21 mouse cellular contexts compared by ENCODE assay signal in genomic region chr10:34309915-34310685, GRCm38 (mm10).
"Had no signal": no experiment of that assay in that cellular context is flagged by ENCODE, and none has a peak within 500 bp of the region (broad histone marks: within the 10 kb centered on the region; RNA-seq: fewer than 3 reads in every experiment).

No protein-coding gene starts in this region.

- H3K9me3 ChIP-seq: kidney, embryonic 15.5 days; limb, embryonic 12.5 days; limb, embryonic 15.5 days; midbrain, embryonic 12.5 days; neural tube, embryonic 13.5 days; stomach, embryonic 15.5 days had no signal

- H3K4me3 ChIP-seq: kidney, embryonic 15.5 days; limb, embryonic 12.5 days; limb, embryonic 15.5 days; midbrain, embryonic 12.5 days; myocyte; neural tube, embryonic 13.5 days; stomach, embryonic 15.5 days had no signal

- H3K4me2 ChIP-seq: kidney, embryonic 15.5 days; limb, embryonic 12.5 days; limb, embryonic 15.5 days; liver, embryonic 11.5 days; midbrain, embryonic 12.5 days; neural tube, embryonic 13.5 days; stomach, embryonic 15.5 days had no signal

- H3K4me1 ChIP-seq: kidney, embryonic 15.5 days; limb, embryonic 12.5 days; limb, embryonic 15.5 days; midbrain, embryonic 12.5 days; stomach, embryonic 15.5 days had no signal

- H3K36me3 ChIP-seq: midbrain, embryonic 12.5 days; neural tube, embryonic 13.5 days; stomach, embryonic 15.5 days had no signal

- DNase-seq: kidney, adult 11 months; kidney, adult 8-10 months; kidney, postnatal 10 days; kidney, postnatal 36 days; layer of hippocampus, postnatal 36 days; left cerebral cortex, postnatal 4 days; liver, postnatal 0 days; retina, postnatal 1 day; right cerebral cortex, postnatal 25 days; spleen, adult 18-20 months; thymus, postnatal 25 days had no signal

- H3K27me3 ChIP-seq: kidney, embryonic 15.5 days; limb, embryonic 12.5 days; limb, embryonic 15.5 days; midbrain, embryonic 12.5 days; neural tube, embryonic 13.5 days; stomach, embryonic 15.5 days had no signal

- H3K9ac ChIP-seq: kidney, embryonic 15.5 days; limb, embryonic 12.5 days; limb, embryonic 15.5 days; liver, embryonic 14.5 days; liver, postnatal 0 days; midbrain, embryonic 12.5 days; neural tube, embryonic 13.5 days; stomach, embryonic 15.5 days had no signal

- ATAC-seq: liver, postnatal 0 days; midbrain, embryonic 16.5 days had no signal

- H3K27ac ChIP-seq: kidney, embryonic 15.5 days; limb, embryonic 12.5 days; limb, embryonic 15.5 days; liver, embryonic 14.5 days; midbrain, embryonic 12.5 days; neural tube, embryonic 13.5 days; stomach, embryonic 15.5 days had no signal
